Mouse (Mus musculus) ES-Bruce4 (cell line): ENCODE measurements at regions not wholly inside any gene's neighbourhood (a gene's known extent, or its start where the extent isn't known, plus 50 kb on each side); places are given as distances from the start of the nearest gene placed in this dataset.

Experiments
- H3K27ac ChIP-seq: 2 replicates; pipeline ENCODE4 v1.5.1; 2012; ENCODE audit warnings: low read length, inconsistent platforms; ENCODE audit not compliant: insufficient read depth
- H3K27me3 ChIP-seq: 2 replicates; pipeline ENCODE4 v1.6.1; 2012; ENCODE audit warnings: mild to moderate bottlenecking, low read length, inconsistent platforms; ENCODE audit not compliant: control insufficient read depth, poor library complexity, insufficient read depth, severe bottlenecking
- H3K36me3 ChIP-seq: 2 replicates; pipeline ENCODE4 v1.6.1; 2012; ENCODE audit warnings: inconsistent platforms, mild to moderate bottlenecking, low read length, moderate library complexity; ENCODE audit not compliant: control insufficient read depth, poor library complexity, insufficient read depth, severe bottlenecking
- H3K4me1 ChIP-seq: one replicate; pipeline ENCODE4 v1.8.1; 2011; ENCODE audit warnings: low read length; ENCODE audit not compliant: control insufficient read depth, insufficient read depth
- H3K4me3 ChIP-seq: 2 replicates; pipeline ENCODE4 v1.5.1; 2011; ENCODE audit warnings: low read depth, mild to moderate bottlenecking, low read length
- H3K9ac ChIP-seq: 2 replicates; pipeline ENCODE4 v1.6.1; 2012; ENCODE audit warnings: low read depth, mild to moderate bottlenecking, inconsistent platforms; ENCODE audit not compliant: poor library complexity, severe bottlenecking
- H3K9me3 ChIP-seq: replicated peaks from 2 replicates; pipeline ENCODE4 v1.6.1; 2012; ENCODE audit warnings: mild to moderate bottlenecking, low read length, inconsistent platforms; ENCODE audit not compliant: control insufficient read depth, poor library complexity, insufficient read depth, severe bottlenecking
- CTCF ChIP-seq: IDR thresholded peaks from one replicate; pipeline ENCODE4 v1.8.1; 2011; ENCODE audit warnings: low read depth, low read length
- EP300 ChIP-seq: IDR thresholded peaks from 2 replicates; pipeline ENCODE4 v1.6.1; 2011; ENCODE audit warnings: low read depth, low read length; ENCODE audit not compliant: insufficient read depth
- POLR2A ChIP-seq: IDR thresholded peaks from one replicate; pipeline ENCODE4 v1.8.1; 2011; ENCODE audit warnings: low read length; ENCODE audit not compliant: insufficient read depth

GRCm38 (mm10) chr5:51658232-51658896, 90.8 kb upstream of the Ppargc1a start:
- Histone ChIP-seq H3K4me3 (no peak overlapping the region), H3K9ac (no peak overlapping the region), H3K36me3 (no peaks in the 10 kb centered on the region), H3K27me3 (no peaks in the 10 kb centered on the region), H3K9me3 (no peaks in the 10 kb centered on the region), H3K27ac (no peak overlapping the region), H3K4me1 (no peaks in the 10 kb centered on the region)
- no peak for TF ChIP-seq EP300
- no peak for TF ChIP-seq CTCF
- no peak for TF ChIP-seq POLR2A

DNA sequence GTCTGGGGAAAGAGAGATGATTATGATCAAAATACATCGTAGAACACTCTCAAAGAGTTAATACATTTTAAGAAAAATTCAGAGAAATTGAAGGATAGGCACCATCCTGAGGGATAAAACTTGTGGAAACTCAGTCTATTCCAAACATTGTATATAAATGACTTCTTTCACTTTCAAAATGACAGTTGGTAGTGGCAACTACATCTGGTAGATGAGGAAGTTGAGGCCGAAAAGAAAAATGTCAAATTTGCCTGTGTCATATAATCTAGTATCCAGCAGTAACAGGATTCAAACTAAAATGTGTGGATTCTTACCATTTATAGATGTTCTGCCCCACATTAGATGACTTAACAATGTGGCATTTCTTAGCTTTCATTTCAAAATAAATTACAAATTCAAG, 86.0 kb upstream of the Ppargc1a start:
- Histone ChIP-seq H3K27me3 (no peaks in the 10 kb centered on the region), H3K9ac (no peak overlapping the region), H3K9me3 (no peaks in the 10 kb centered on the region)

GRCm38 (mm10) chr5:51624400-51624799, 56.9 kb upstream of the Ppargc1a start:
- no peak overlapping the region for H3K27ac ChIP-seq
- no peak overlapping the region for H3K4me3 ChIP-seq
- no peaks in the 10 kb centered on the region for H3K4me1 ChIP-seq
- H3K9ac ChIP-seq = no peak overlapping the region
- TF ChIP-seq POLR2A (no peak), EP300 (no peak), CTCF (no peak)
- no peaks in the 10 kb centered on the region for H3K9me3 ChIP-seq
- H3K36me3 ChIP-seq = no peaks in the 10 kb centered on the region
- H3K27me3 ChIP-seq = no peaks in the 10 kb centered on the region

More for the DNA sequence above, 86.0 kb upstream of the Ppargc1a start:
- TF ChIP-seq POLR2A (no peak), CTCF (no peak), EP300 (no peak)
- Histone ChIP-seq H3K4me1 (no peaks in the 10 kb centered on the region), H3K27ac (no peak overlapping the region), H3K4me3 (no peak overlapping the region), H3K36me3 (no peaks in the 10 kb centered on the region)
